Mouse (Mus musculus): ENCODE data around the gene Zbtb9.
A peak's percentile ranks its signal among the peaks of the same experiment; 100 is the strongest.

Gene Zbtb9

GRCm38 (mm10) chr17:26947231-26948100 lies 25.5 kb upstream of the Zbtb9 start:
- no peak for DNase-seq

- peak; percentile 67 for DNase-seq
Measured at GRCm38 (mm10) chr17:26948316-26949050, 24.5 kb upstream of the Zbtb9 start.

- DNase-seq, result peak; percentile 18
Measured at GRCm38 (mm10) chr17:26949051-26949577, 23.9 kb upstream of the Zbtb9 start.

GRCm38 (mm10) chr17:26949866-26950265 lies 23.1 kb upstream of the Zbtb9 start:
- DNase-seq, result no peak

GRCm38 (mm10) chr17:26950560-26951288 lies 22.2 kb upstream of the Zbtb9 start:
- no peak for DNase-seq

GRCm38 (mm10) chr17:26951406-26951805 lies 21.6 kb upstream of the Zbtb9 start:
- peak; percentile 53 for DNase-seq

- no peak for DNase-seq
Measured at GRCm38 (mm10) chr17:26951952-26952877, 20.8 kb upstream of the Zbtb9 start.

- no peak for DNase-seq
Measured at GRCm38 (mm10) chr17:26953201-26953600, 19.8 kb upstream of the Zbtb9 start.

- DNase-seq, result no peak
Measured at GRCm38 (mm10) chr17:26953726-26954125, 19.2 kb upstream of the Zbtb9 start.

- DNase-seq, result no peak
Measured at GRCm38 (mm10) chr17:26956309-26956708, 16.7 kb upstream of the Zbtb9 start.

GRCm38 (mm10) chr17:26956895-26957294 lies 16.1 kb upstream of the Zbtb9 start:
- DNase-seq, result no peak

- no peak for DNase-seq
Measured at GRCm38 (mm10) chr17:26957872-26958271, 15.1 kb upstream of the Zbtb9 start.

GRCm38 (mm10) chr17:26958880-26959279 lies 14.1 kb upstream of the Zbtb9 start:
- DNase-seq, result no peak

- DNase-seq, result no peak
Measured at GRCm38 (mm10) chr17:26959815-26960214, 13.2 kb upstream of the Zbtb9 start.

- DNase-seq, result no peak
Measured at GRCm38 (mm10) chr17:26961572-26962240, 11.3 kb upstream of the Zbtb9 start.

- DNase-seq, result no peak
Measured at GRCm38 (mm10) chr17:26966993-26967392, 6.0 kb upstream of the Zbtb9 start.

GRCm38 (mm10) chr17:26967477-26967876 lies 5.5 kb upstream of the Zbtb9 start:
- no peak for DNase-seq

GRCm38 (mm10) chr17:26968200-26968611 lies 4.8 kb upstream of the Zbtb9 start:
- DNase-seq, result no peak

- no peak for DNase-seq
Measured at GRCm38 (mm10) chr17:26969257-26969656, 3.7 kb upstream of the Zbtb9 start.

GRCm38 (mm10) chr17:26970221-26970620 lies 2.7 kb upstream of the Zbtb9 start:
- DNase-seq, result no peak

- DNase-seq, result no peak
Measured at GRCm38 (mm10) chr17:26971247-26971905, 1.6 kb upstream of the Zbtb9 start.

Data from kidney, adult 18-20 months (tissue).